Mouse (Mus musculus): ENCODE results near the gene Coro1b. TPM values are rescaled to one million over a fixed set of nuclear protein-coding genes. Genes with fewer than 3 reads are reported as not detected.
A peak's percentile ranks its signal among the peaks of the same experiment; 100 is the strongest.

Gene Coro1b
- polyA plus RNA-seq, 1 experiment from 2014 or later: 237 TPM

DNA sequence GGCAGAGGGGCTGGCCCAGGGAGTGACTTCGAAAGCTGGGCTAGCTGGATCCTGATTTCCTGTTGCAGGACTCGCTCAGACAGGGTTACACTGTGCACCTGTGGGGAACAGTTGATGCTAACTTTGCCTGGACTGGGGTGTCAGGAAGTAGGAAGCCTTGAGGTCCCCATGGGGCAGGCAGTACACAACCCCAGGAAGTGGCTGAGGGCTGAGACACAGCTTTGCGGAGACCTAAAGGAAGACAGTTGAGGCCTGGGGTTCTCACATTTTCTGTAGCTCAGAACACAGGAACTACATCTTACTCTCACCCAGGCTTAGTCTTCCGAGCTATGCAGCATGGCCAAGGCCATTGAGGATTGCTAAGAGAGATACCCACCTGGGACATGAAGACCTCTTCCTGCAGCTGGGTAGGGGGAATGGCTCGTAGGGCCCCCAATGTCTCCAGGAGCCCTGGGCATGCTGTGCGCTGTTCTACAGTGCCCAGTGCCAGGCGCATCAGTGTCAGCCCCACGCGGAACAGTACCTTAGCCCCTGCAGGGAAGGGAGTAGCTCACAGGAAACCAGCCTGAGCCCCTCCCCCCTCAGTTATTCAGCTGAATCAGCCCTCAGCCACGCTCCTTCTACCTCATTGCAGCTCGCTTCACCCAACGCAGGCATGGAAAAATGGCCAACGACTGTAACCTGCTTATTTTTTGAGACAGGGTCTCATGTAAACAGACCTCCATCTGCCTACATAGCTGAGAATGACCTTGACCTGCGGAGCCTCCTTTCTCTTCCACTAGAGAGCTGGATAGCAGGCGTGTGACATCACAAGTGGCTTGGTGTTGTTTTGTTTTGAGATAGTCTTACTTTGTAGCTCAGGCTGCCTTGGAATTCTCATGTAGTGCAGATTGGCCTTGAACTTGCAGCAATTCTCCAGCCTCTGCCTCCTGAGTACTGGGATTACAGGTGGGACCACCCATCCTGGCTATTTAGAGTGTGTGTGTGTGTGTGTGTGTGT, 36.9 kb downstream of the Coro1b start:
- Histone ChIP-seq H3K9ac (ENCODE audit: low read depth, low read length) (no peak overlapping the region), H3K9me3 (ENCODE audit: control insufficient read depth) (no peaks in the 10 kb centered on the region), H3K4me3 (ENCODE audit: low read depth, low read length) (no peak overlapping the region), H3K27ac (ENCODE audit: low read depth, low read length) (peak overlapping the region; percentile 8; the same call in 1 of the 2 replicates), H3K4me1 (replicated peaks; ENCODE audit: control insufficient read depth, insufficient read depth, low read length) (no peaks in the 10 kb centered on the region), H3K36me3 (ENCODE audit: control insufficient read depth, insufficient read depth) (no peaks in the 10 kb centered on the region), H3K4me2 (replicated peaks; ENCODE audit: low read depth) (no peak overlapping the region), H3K27me3 (replicated peaks; ENCODE audit: control insufficient read depth, insufficient read depth, low read length) (no peaks in the 10 kb centered on the region)
- WGBS: 54% methylated on average over 15 of the region's 15 CpGs
- no peak for TF ChIP-seq CTCF (IDR thresholded peaks at IDR 0.05; ENCODE audit: low read depth)
- ATAC-seq: no peak

- H3K9me3 ChIP-seq (ENCODE audit: control insufficient read depth): no peaks in the 10 kb centered on the region
- no peak overlapping the region for H3K27ac ChIP-seq (ENCODE audit: low read depth, low read length)
- H3K4me3 ChIP-seq (ENCODE audit: low read depth, low read length): no peak overlapping the region
- no peak overlapping the region for H3K9ac ChIP-seq (ENCODE audit: low read depth, low read length)
- peaks cover 3% of the 10 kb centered on the region; the same call in 1 of the 2 replicates for H3K4me1 ChIP-seq (replicated peaks; ENCODE audit: control insufficient read depth, insufficient read depth, low read length)
- H3K36me3 ChIP-seq (ENCODE audit: control insufficient read depth, insufficient read depth): no peaks in the 10 kb centered on the region
- ATAC-seq: no peak
- 86% methylated on average over 3 of the region's 3 CpGs for WGBS
- no peaks in the 10 kb centered on the region for H3K27me3 ChIP-seq (replicated peaks; ENCODE audit: control insufficient read depth, insufficient read depth, low read length)
- no peak for TF ChIP-seq CTCF (IDR thresholded peaks at IDR 0.05; ENCODE audit: low read depth)
- H3K4me2 ChIP-seq (replicated peaks; ENCODE audit: low read depth): no peak overlapping the region
These were observed 38.9 kb downstream of the Coro1b start for GRCm38 (mm10) chr19:4187303-4187702.

DNA sequence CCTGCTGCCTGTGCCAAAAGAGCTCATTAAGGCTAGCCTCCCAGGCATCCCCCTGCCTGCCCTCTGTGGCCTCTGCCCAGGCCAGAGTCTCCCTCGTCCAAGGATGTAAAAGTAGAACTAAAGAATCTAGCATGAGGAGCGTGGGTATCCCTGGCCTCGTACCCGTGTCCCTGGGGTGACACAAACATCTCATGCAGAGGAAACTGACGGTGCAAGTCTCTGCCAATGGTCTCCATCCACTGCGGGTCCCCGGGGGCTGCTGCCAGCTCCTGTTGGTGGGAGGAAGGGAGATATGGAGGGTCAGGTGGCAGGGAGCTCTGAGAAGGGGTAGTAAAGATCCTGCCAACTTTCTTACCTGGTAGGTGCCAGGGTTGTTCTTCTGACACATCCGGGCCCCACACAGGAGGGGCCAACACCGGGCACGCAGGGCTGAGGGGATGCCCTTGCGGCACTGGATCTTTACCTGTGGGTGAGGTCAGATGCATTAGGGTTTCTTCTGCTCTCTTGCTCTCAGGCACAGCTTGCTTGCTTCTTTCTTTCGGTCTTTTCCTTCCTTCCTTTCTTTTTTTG, 40.7 kb downstream of the Coro1b start:
- Histone ChIP-seq H3K9me3 (ENCODE audit: control insufficient read depth) (no peaks in the 10 kb centered on the region), H3K9ac (ENCODE audit: low read depth, low read length) (no peak overlapping the region), H3K4me3 (ENCODE audit: low read depth, low read length) (no peak overlapping the region), H3K27ac (ENCODE audit: low read depth, low read length) (no peak overlapping the region), H3K27me3 (replicated peaks; ENCODE audit: control insufficient read depth, insufficient read depth, low read length) (no peaks in the 10 kb centered on the region), H3K4me2 (replicated peaks; ENCODE audit: low read depth) (no peak overlapping the region), H3K4me1 (replicated peaks; ENCODE audit: control insufficient read depth, insufficient read depth, low read length) (peaks cover 9% of the 10 kb centered on the region), H3K36me3 (ENCODE audit: control insufficient read depth, insufficient read depth) (peaks cover 4% of the 10 kb centered on the region; the same call in 1 of the 2 replicates)
- 87% methylated on average over 12 of the region's 12 CpGs for WGBS
- no peak for TF ChIP-seq CTCF (IDR thresholded peaks at IDR 0.05; ENCODE audit: low read depth)
- no peak for ATAC-seq

- Histone ChIP-seq H3K27ac (ENCODE audit: low read depth, low read length) (peak within 1 kb of the TSS; percentile 94), H3K27me3 (replicated peaks; ENCODE audit: control insufficient read depth, insufficient read depth, low read length) (no peaks in the 10 kb centered on the region), H3K4me2 (replicated peaks; ENCODE audit: low read depth) (peak within 1 kb of the TSS; percentile 75), H3K9me3 (ENCODE audit: control insufficient read depth) (no peaks in the 10 kb centered on the region), H3K9ac (ENCODE audit: low read depth, low read length) (peak within 1 kb of the TSS; percentile 92), H3K36me3 (ENCODE audit: control insufficient read depth, insufficient read depth) (peaks cover 22% of the 10 kb centered on the region), H3K4me1 (replicated peaks; ENCODE audit: control insufficient read depth, insufficient read depth, low read length) (peaks cover 9% of the 10 kb centered on the region), H3K4me3 (ENCODE audit: low read depth, low read length) (peak within 1 kb of the TSS; percentile 93)
- TF ChIP-seq CTCF (IDR thresholded peaks at IDR 0.05; ENCODE audit: low read depth): no peak
- 41% methylated on average over 4 of the region's 4 CpGs for WGBS
- no peak for ATAC-seq
These were observed 42.5 kb downstream of the Coro1b start, which contains the start of gene Tbc1d10c for GRCm38 (mm10) chr19:4190831-4191334. TSS of gene Tbc1d10c (minus strand) at chr19:4191284.

GRCm38 (mm10) chr19:4191528-4192250, 43.3 kb downstream of the Coro1b start, which contains the start of gene Ppp1ca:
TSS of gene Ppp1ca (plus strand) at chr19:4192065.
- ATAC-seq: peak; percentile 93
- peaks cover 28% of the 10 kb centered on the region for H3K36me3 ChIP-seq (ENCODE audit: control insufficient read depth, insufficient read depth)
- peak within 1 kb of the TSS; percentile 92 for H3K9ac ChIP-seq (ENCODE audit: low read depth, low read length)
- peak within 1 kb of the TSS; percentile 94 for H3K27ac ChIP-seq (ENCODE audit: low read depth, low read length)
- H3K4me2 ChIP-seq (replicated peaks; ENCODE audit: low read depth): peak within 1 kb of the TSS; percentile 75
- H3K9me3 ChIP-seq (ENCODE audit: control insufficient read depth): no peaks in the 10 kb centered on the region
- WGBS: under 1% methylated on average over 46 of the region's 47 CpGs
- peak; percentile 85 for TF ChIP-seq CTCF (IDR thresholded peaks at IDR 0.05; ENCODE audit: low read depth)
- H3K4me3 ChIP-seq (ENCODE audit: low read depth, low read length): peak within 1 kb of the TSS; percentile 93
- no peaks in the 10 kb centered on the region for H3K27me3 ChIP-seq (replicated peaks; ENCODE audit: control insufficient read depth, insufficient read depth, low read length)
- peaks cover 9% of the 10 kb centered on the region for H3K4me1 ChIP-seq (replicated peaks; ENCODE audit: control insufficient read depth, insufficient read depth, low read length)

All from intestine, postnatal 0 days (tissue).